Comparison of ENCODE assay signal across 20 mouse cellular contexts in the genomic region with DNA sequence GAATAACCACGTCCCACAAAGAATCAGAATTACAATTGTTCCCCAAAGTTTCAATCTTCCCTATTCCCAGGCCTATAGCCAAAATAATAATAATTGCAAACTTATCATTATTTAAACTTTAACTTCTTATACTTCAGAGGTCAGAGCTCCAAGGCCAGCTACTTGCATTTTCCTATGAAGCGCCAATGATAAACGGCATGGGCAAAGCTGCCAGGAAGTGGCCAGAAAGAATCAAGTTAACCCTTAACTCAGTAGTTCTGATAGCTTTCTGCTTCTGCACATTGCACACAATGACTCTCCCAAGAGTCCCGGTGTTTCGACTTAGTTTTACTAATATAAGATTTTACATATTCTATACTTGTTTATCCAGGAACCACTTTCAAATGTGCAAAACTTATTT. TPM values are rescaled to one million over a fixed set of nuclear protein-coding genes. Genes with fewer than 3 reads are reported as not detected.
"Had no signal": no experiment of that assay in that cellular context is flagged by ENCODE, and none has a peak within 500 bp of the region (broad histone marks: within the 10 kb centered on the region; RNA-seq: fewer than 3 reads in every experiment).

No protein-coding gene starts in this region.

RNA-seq across cellular contexts. Expression of gene Gm10961, which starts 19.2 kb away (rescaled TPM):
- polyA plus RNA-seq: cerebellum, adult 2 months; cortical plate, adult 2 months; embryonic facial prominence, embryonic 10.5 days; embryonic facial prominence, embryonic 11.5 days; embryonic facial prominence, embryonic 12.5 days; embryonic facial prominence, embryonic 13.5 days; embryonic facial prominence, embryonic 14.5 days; embryonic facial prominence, embryonic 15.5 days; erythroblast, embryonic 14.5 days; forebrain, embryonic 10.5 days; forebrain, embryonic 11.5 days; forebrain, embryonic 12.5 days; forebrain, embryonic 13.5 days; forebrain, embryonic 14.5 days; forebrain, embryonic 15.5 days; forebrain, embryonic 16.5 days; forebrain, postnatal 0 days; frontal cortex, adult 2 months; gonadal fat pad, adult 2 months; heart, adult 2 months had no signal

RNA-seq across cellular contexts. Expression of gene Alx3, which starts 55.4 kb away (rescaled TPM):
- polyA plus RNA-seq: erythroblast, embryonic 14.5 days; gonadal fat pad, adult 2 months; heart, adult 2 months had no signal
